In the genomic region with DNA sequence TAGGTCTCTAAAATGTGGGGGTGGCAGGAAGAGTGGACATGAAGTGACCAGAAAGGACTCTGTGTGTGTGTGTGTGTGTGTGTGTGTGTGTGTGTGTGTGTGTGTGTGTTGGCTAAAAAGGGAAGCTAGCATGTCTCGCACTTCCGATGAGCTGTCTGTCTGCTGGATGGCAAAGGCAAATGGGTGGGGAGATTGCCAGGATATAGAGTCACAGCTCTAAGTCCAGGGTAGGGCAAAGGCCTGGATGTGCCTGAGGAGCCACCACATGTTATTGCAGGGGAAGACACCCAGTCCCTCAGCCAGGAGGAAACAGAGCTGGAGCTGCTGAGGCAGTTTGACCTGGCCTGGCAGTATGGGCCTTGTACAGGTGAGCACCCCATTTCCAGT, we compare ENCODE assay signal across 8 mouse cellular contexts. TPM values are rescaled to one million over a fixed set of nuclear protein-coding genes. Genes with fewer than 3 reads are reported as not detected.
DNase-seq lines count a peak whose midpoint lies in the region; ATAC-seq and TF ChIP-seq lines count a peak whose summit lies in the region.
"Had no signal": no experiment of that assay in that cellular context is flagged by ENCODE, and none has a peak within 500 bp of the region (broad histone marks: within the 10 kb centered on the region; RNA-seq: fewer than 3 reads in every experiment).

No protein-coding gene starts in this region.

- H3K4me3 ChIP-seq in lung, embryonic 14.5 days (ENCODE audit: low read depth, low read length): peak overlapping the region; percentile 53
- peak overlapping the region; percentile 59 for H3K4me3 ChIP-seq in embryonic facial prominence, embryonic 11.5 days (ENCODE audit: low read depth, low read length)
- H3K4me3 ChIP-seq in midbrain, embryonic 13.5 days (replicated peaks): peak overlapping the region; percentile 60

- no peak for DNase-seq in lung, embryonic 14.5 days
- DNase-seq in lung, postnatal 4 days: no peak
- no peak for DNase-seq in embryonic facial prominence, embryonic 11.5 days (ENCODE audit: low spot score)
- no peak for DNase-seq in cerebellum, postnatal 14 days
- DNase-seq in urinary bladder, adult 2 months (ENCODE audit: low spot score): no peak

- WGBS in lung, embryonic 14.5 days: 32% methylated on average over 2 of the region's 2 CpGs
- 63% methylated on average over 2 of the region's 2 CpGs for WGBS in embryonic facial prominence, embryonic 11.5 days
- WGBS in midbrain, embryonic 13.5 days: 47% methylated on average over 2 of the region's 2 CpGs

- no peaks in the 10 kb centered on the region for H3K9me3 ChIP-seq in lung, embryonic 14.5 days (ENCODE audit: low read depth, low read length)
- H3K9me3 ChIP-seq in embryonic facial prominence, embryonic 11.5 days (replicated peaks; ENCODE audit: control insufficient read depth, low read length): no peaks in the 10 kb centered on the region
- no peaks in the 10 kb centered on the region for H3K9me3 ChIP-seq in midbrain, embryonic 13.5 days

- peak; percentile 10; the same call in 1 of the 2 replicates for ATAC-seq in lung, embryonic 14.5 days (ENCODE audit: insufficient read depth)
- no peak for ATAC-seq in embryonic facial prominence, embryonic 11.5 days (replicated peaks; ENCODE audit: insufficient number of reproducible peaks, low FRiP score, low TSS enrichment, low read depth)
- peak; percentile 47 for ATAC-seq in inflammation-experienced regulatory T-cells, adult 6 months
- 0 out of 2 replicates have a peak, but pooled peaks have one; percentile 3 for ATAC-seq in midbrain, embryonic 13.5 days

- TF ChIP-seq CTCF in lung, embryonic 14.5 days (IDR thresholded peaks at IDR 0.05; ENCODE audit: low read depth): no peak

- no peaks in the 10 kb centered on the region; the same call in 1 of the 2 replicates for H3K27me3 ChIP-seq in lung, embryonic 14.5 days (ENCODE audit: insufficient read depth, low read length)
- 0 out of 2 replicates have a peak, but pooled peaks cover 2% of the 10 kb centered on the region for H3K27me3 ChIP-seq in embryonic facial prominence, embryonic 11.5 days (ENCODE audit: control insufficient read depth, insufficient read depth, low read length)
- peaks cover 37% of the 10 kb centered on the region for H3K27me3 ChIP-seq in midbrain, embryonic 13.5 days

- H3K4me2 ChIP-seq in lung, embryonic 14.5 days: peak overlapping the region; percentile 82
- peak overlapping the region; percentile 85 for H3K4me2 ChIP-seq in embryonic facial prominence, embryonic 11.5 days (ENCODE audit: low read depth, low read length)
- peak overlapping the region; percentile 86 for H3K4me2 ChIP-seq in midbrain, embryonic 13.5 days (replicated peaks)

- H3K36me3 ChIP-seq in lung, embryonic 14.5 days (ENCODE audit: insufficient read depth): no peaks in the 10 kb centered on the region
- no peaks in the 10 kb centered on the region for H3K36me3 ChIP-seq in embryonic facial prominence, embryonic 11.5 days (replicated peaks; ENCODE audit: control insufficient read depth, insufficient read depth, low read depth, low read length)
- H3K36me3 ChIP-seq in midbrain, embryonic 13.5 days: no peaks in the 10 kb centered on the region

- peaks cover 4% of the 10 kb centered on the region; the same call in 1 of the 2 replicates for H3K4me1 ChIP-seq in lung, embryonic 14.5 days (ENCODE audit: insufficient read depth)
- H3K4me1 ChIP-seq in embryonic facial prominence, embryonic 11.5 days (ENCODE audit: control insufficient read depth, insufficient read depth, low read length): no peaks in the 10 kb centered on the region
- H3K4me1 ChIP-seq in midbrain, embryonic 13.5 days (replicated peaks): peaks cover 11% of the 10 kb centered on the region

- peak overlapping the region; percentile 81 for H3K27ac ChIP-seq in lung, embryonic 14.5 days (ENCODE audit: low read depth)
- no peak overlapping the region for H3K27ac ChIP-seq in embryonic facial prominence, embryonic 11.5 days (replicated peaks; ENCODE audit: low read depth, low read length)
- H3K27ac ChIP-seq in midbrain, embryonic 13.5 days: peak overlapping the region; percentile 79

- H3K9ac ChIP-seq in lung, embryonic 14.5 days: peak overlapping the region; percentile 60
- peak overlapping the region; percentile 60 for H3K9ac ChIP-seq in embryonic facial prominence, embryonic 11.5 days (replicated peaks; ENCODE audit: low read length)
- H3K9ac ChIP-seq in midbrain, embryonic 13.5 days (replicated peaks): peak overlapping the region; percentile 75

RNA-seq across cellular contexts. Expression of a gene that starts 0.5 kb away (rescaled TPM):
- 22.6 and 22.8 TPM in 2 replicates for polyA plus RNA-seq in lung, embryonic 14.5 days (2014; fragmentation: Nextera tagmentation; extraction: Ambion mirVana)
- polyA plus RNA-seq in embryonic facial prominence, embryonic 11.5 days (2014; fragmentation: Nextera tagmentation; extraction: Ambion mirVana): 12.7 and 13.0 TPM in 2 replicates
- 100 to 1,000 TPM in 2 of 3 experiments, 10 to 100 TPM in 1; 96.4 to 134 (median 118) TPM for polyA plus RNA-seq in inflammation-experienced regulatory T-cells, adult 6 months (2017; shearing (Covaris generic))
- 14.5 and 15.3 TPM in 2 replicates for polyA plus RNA-seq in midbrain, embryonic 13.5 days (2015; fragmentation: Nextera tagmentation; extraction: Ambion mirVana)
- 76.4 and 82.1 TPM in 2 replicates for polyA plus RNA-seq in urinary bladder, adult 2 months (2012; rRNA removed)

RNA-seq across cellular contexts. Expression of a gene that starts 18.0 kb away (rescaled TPM):
- polyA plus RNA-seq in lung, embryonic 14.5 days (2014; fragmentation: Nextera tagmentation; extraction: Ambion mirVana): not detected in 2 replicates
- polyA plus RNA-seq in embryonic facial prominence, embryonic 11.5 days (2014; fragmentation: Nextera tagmentation; extraction: Ambion mirVana): not detected in 2 replicates
- not detected for polyA plus RNA-seq in inflammation-experienced regulatory T-cells, adult 6 months (2017; shearing (Covaris generic))
- polyA plus RNA-seq in midbrain, embryonic 13.5 days (2015; fragmentation: Nextera tagmentation; extraction: Ambion mirVana): not detected in 2 replicates
- polyA plus RNA-seq in urinary bladder, adult 2 months (2012; rRNA removed): not detected in 2 replicates
- polyA plus RNA-seq: frontal cortex, adult 2 months had no signal

RNA-seq across cellular contexts. Expression of a gene that starts 18.1 kb away (rescaled TPM):
- polyA plus RNA-seq in lung, embryonic 14.5 days (2014; fragmentation: Nextera tagmentation; extraction: Ambion mirVana): 4.4 and 5.0 TPM in 2 replicates
- polyA plus RNA-seq in embryonic facial prominence, embryonic 11.5 days (2014; fragmentation: Nextera tagmentation; extraction: Ambion mirVana): 4.6 and 5.0 TPM in 2 replicates
- 10 to 100 TPM; 13.4 to 51.6 (median 33.9) TPM for polyA plus RNA-seq in inflammation-experienced regulatory T-cells, adult 6 months (2017; shearing (Covaris generic))
- polyA plus RNA-seq in midbrain, embryonic 13.5 days (2015; fragmentation: Nextera tagmentation; extraction: Ambion mirVana): 0.64 and 0.70 TPM in 2 replicates
- 10.8 and 13.1 TPM in 2 replicates for polyA plus RNA-seq in urinary bladder, adult 2 months (2012; rRNA removed)

RNA-seq across cellular contexts. Expression of a gene that starts 30.7 kb away (rescaled TPM):
- polyA plus RNA-seq in lung, embryonic 14.5 days (2014; fragmentation: Nextera tagmentation; extraction: Ambion mirVana): 42.1 and 47.4 TPM in 2 replicates
- 46.8 and 49.5 TPM in 2 replicates for polyA plus RNA-seq in embryonic facial prominence, embryonic 11.5 days (2014; fragmentation: Nextera tagmentation; extraction: Ambion mirVana)
- 10 to 100 TPM; 43.6 to 63.0 (median 59.1) TPM for polyA plus RNA-seq in inflammation-experienced regulatory T-cells, adult 6 months (2017; shearing (Covaris generic))
- polyA plus RNA-seq in midbrain, embryonic 13.5 days (2015; fragmentation: Nextera tagmentation; extraction: Ambion mirVana): 24.9 and 26.3 TPM in 2 replicates
- 19.2 and 23.2 TPM in 2 replicates for polyA plus RNA-seq in urinary bladder, adult 2 months (2012; rRNA removed)

RNA-seq across cellular contexts. Expression of a gene that starts 36.8 kb away (rescaled TPM):
- polyA plus RNA-seq in lung, embryonic 14.5 days (2014; fragmentation: Nextera tagmentation; extraction: Ambion mirVana): 10.6 and 11.1 TPM in 2 replicates
- polyA plus RNA-seq in embryonic facial prominence, embryonic 11.5 days (2014; fragmentation: Nextera tagmentation; extraction: Ambion mirVana): 2.7 and 4.8 TPM in 2 replicates
- 10 to 100 TPM in 2 of 3 experiments, 1 to 10 TPM in 1; 9.6 to 14.5 (median 13.6) TPM for polyA plus RNA-seq in inflammation-experienced regulatory T-cells, adult 6 months (2017; shearing (Covaris generic))
- polyA plus RNA-seq in midbrain, embryonic 13.5 days (2015; fragmentation: Nextera tagmentation; extraction: Ambion mirVana): 6.0 and 8.7 TPM in 2 replicates
- polyA plus RNA-seq in urinary bladder, adult 2 months (2012; rRNA removed): 83.3 and 90.8 TPM in 2 replicates
